Mouse (Mus musculus): ENCODE measurements at regions not wholly inside any gene's neighbourhood (a gene's known extent, or its start where the extent isn't known, plus 50 kb on each side); places are given as distances from the start of the nearest gene placed in this dataset.

GRCm38 (mm10) chr4:97283099-97283498 lies 100.1 kb upstream of the Gm10192 start:
- DNase-seq (ENCODE audit: low read depth) = no peak

- peak; percentile 49 for DNase-seq (ENCODE audit: low read depth)
Measured at GRCm38 (mm10) chr4:97282643-97283042, 99.7 kb upstream of the Gm10192 start.

GRCm38 (mm10) chr4:97281126-97281779 lies 98.3 kb upstream of the Gm10192 start:
- no peak for DNase-seq (ENCODE audit: low read depth)

GRCm38 (mm10) chr4:97280712-97281111 lies 97.7 kb upstream of the Gm10192 start:
- DNase-seq (ENCODE audit: low read depth) = no peak

DNA sequence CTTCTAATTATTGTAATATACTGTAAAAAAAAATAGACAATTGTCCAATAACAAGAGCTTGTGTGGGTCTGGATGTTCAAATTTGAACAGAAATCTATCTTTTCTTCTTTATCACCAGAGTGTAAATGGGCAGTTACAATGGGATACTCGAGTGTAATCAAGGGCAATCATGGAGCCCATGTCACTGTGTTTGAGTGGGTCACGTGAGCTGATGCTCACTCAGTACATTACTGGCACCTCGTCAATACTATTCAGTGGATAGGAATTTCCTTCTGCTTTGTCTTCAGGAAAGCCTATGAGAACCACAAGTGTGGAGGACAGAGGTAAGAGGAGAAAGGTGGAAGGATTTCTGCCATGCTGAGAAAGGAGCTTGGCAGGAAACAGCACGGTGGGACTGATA lies 54.0 kb upstream of the Gm10192 start:
- DNase-seq (ENCODE audit: low read depth) = no peak

GRCm38 (mm10) chr4:97236384-97236783 lies 53.4 kb upstream of the Gm10192 start:
- no peak for DNase-seq (ENCODE audit: low read depth)

GRCm38 (mm10) chr4:97235945-97236383 lies 53.0 kb upstream of the Gm10192 start:
- DNase-seq (ENCODE audit: low read depth) = no peak

All from gonadal fat pad, adult 2 months (tissue).